Mouse (Mus musculus): ENCODE measurements at regions not wholly inside any gene's neighbourhood (a gene's known extent, or its start where the extent isn't known, plus 50 kb on each side); places are given as distances from the start of the nearest gene placed in this dataset.

- DNase-seq: no peak
These were observed 1375.1 kb upstream of the Zeb2 start for GRCm38 (mm10) chr2:46492299-46492698.

GRCm38 (mm10) chr2:46491081-46491480, 1373.9 kb upstream of the Zeb2 start:
- intact Hi-C loops (cut with DNase I): no loop called here
- no peak for DNase-seq

More at GRCm38 (mm10) chr2:46492299-46492698, 1375.1 kb upstream of the Zeb2 start:
- intact Hi-C loops (cut with DNase I): no loop called here

DNA sequence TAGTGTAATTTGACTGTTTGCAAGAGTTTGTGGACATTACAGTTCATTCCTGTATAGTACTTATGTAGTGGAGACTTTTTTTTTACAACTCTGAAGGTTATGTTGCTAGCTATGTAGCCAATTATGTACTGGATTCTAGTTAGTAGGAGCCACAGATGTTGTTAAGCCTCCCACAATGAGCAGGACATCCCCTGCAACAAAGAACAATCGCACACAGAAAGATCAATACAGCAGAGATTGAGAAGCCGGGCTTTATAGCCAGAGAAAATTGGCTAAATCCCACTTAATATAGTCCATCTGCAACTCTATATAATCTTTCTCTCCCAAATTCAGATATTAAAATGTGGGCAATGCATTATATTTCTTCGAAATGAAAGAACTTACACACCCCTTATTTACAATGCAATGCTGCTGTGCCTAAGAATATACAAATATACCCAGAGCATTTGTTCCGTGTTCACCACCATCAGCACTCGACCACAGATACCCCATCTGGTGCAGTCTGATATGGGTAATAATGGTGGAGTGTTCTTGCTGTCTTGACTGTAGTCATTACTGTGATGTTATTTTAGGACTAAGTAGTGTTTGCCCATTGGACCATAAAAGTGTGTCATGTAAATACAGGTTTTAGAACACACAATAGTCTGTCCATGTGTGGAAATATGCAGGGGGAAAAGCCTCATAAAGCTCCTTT, 1351.9 kb upstream of the Zeb2 start:
- DNase-seq: no peak
- intact Hi-C loops (cut with DNase I): no loop called here

GRCm38 (mm10) chr2:46465389-46465788, 1348.2 kb upstream of the Zeb2 start:
- DNase-seq: no peak
- intact Hi-C loops (cut with DNase I): no loop called here

- DNase-seq: no peak
- intact Hi-C loops (cut with DNase I): no loop called here
These were observed 1347.7 kb upstream of the Zeb2 start for GRCm38 (mm10) chr2:46464913-46465312.

DNA sequence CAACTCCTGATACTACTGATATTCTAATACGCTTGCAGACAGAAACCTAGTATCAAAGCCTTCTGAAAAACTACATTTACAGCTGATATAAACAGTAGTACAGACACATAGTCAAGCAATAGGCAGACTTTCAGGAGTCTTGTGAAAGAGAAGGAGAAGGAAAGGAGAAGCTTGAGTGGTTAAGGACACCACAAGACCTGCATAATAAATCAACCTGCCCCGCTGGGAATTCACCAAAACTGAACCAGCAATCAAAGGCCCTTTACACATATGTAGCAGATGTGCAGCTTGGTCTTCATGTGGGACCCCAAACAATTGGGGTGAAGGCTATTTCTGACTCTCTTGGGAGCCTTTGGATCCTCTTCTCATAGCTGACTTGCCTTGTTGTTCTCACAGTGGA, 1345.5 kb upstream of the Zeb2 start:
- intact Hi-C loops (cut with DNase I): no loop called here
- DNase-seq: no peak

DNA sequence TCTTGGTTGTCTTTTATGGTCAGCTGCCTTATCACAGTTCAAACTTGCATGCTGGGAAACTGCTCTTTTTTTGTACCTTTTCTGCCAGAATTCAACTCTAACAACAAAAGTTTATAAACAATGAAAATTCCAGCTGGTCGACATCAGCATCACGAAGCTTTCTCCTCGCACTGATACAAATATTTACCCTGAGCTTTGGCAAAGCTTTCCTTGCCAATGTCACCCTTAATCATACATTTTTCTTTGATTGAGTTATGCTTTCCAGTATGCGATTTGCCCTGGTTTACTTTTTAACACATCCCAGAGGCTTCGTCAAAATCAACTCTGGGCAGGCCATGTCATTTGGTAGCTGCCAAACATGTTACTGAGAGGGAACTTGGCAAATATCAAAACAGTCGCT, 1333.5 kb upstream of the Zeb2 start:
- no peak for DNase-seq
- intact Hi-C loops (cut with DNase I): no loop called here

DNA sequence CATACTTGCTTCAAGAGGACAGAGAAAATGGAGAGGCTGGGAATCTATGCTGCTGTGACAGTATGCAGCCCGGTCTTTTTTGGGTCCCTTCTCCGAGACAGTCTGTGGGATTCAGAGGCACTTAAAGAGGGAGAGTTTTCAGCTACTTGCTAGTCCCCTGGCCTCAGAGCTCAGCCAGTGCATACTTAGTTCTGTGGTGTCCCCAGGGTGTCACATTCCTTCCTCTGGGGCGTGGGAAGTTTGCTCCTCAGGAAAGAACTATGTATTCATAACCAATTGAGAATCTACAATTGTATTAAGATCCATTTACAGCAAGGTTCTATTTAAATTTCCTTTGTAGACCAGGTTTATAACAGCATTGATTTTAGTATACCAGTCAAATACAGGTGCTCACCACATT, 1328.1 kb upstream of the Zeb2 start:
- intact Hi-C loops (cut with DNase I): no loop called here
- DNase-seq: no peak

DNA sequence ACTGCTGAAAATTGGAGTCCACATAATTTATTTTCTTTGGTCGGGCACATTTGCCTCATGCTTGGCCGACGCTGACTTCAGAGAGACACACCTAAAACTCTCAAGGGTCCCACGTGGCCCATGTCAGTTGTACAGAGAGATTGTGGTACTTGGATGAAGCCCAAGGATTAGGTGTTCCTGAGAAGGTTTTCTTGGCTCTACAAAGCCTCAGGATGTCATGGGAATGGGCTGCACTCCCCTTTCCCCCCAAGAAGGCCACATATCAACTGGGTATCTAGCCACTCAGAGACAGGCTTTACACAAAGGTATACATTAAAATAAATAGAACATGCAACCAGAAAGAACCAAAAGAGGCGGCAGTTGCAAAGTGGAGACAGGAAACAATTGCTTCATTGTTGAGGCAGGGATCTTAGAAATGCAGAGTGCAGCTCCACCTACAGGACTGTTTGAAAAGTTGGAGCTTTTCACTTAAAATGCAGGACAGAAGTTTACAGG, 1326.5 kb upstream of the Zeb2 start:
- peak; percentile 9 to 31 for DNase-seq
- intact Hi-C loops (cut with DNase I): no loop called here

DNA sequence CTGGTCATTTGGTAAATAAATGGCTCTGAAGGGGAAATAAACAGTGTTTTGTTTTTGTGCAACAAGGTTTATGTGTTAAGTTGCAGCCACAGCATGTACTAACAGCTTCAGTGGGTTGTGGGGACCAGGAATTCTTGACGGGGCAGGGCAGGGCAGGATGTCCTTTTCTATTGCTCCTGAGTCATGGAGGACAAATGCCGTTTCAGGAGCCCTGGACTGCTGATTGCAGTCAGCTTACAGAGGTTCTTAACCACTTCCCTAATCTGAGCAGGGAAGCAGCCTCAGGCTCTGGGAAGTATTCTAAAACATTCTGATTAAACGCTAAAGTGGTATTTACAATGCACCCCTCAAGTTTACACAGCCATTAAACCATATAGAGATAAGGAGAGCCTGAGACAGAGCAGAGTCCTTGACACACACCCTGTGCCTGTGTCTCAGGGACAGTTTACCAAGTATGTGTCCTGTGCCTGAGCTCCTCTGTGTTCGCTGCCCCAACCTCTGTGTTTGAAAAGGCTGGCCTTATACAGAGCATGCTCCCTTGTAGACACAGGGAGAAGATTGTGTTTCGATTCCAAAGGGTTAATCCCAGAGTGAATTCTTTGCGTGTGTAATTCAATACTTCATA, 1326.0 kb upstream of the Zeb2 start:
- intact Hi-C loops (cut with DNase I): no loop called here
- peak in 1 of 2 experiments; percentile 15 for DNase-seq

DNA sequence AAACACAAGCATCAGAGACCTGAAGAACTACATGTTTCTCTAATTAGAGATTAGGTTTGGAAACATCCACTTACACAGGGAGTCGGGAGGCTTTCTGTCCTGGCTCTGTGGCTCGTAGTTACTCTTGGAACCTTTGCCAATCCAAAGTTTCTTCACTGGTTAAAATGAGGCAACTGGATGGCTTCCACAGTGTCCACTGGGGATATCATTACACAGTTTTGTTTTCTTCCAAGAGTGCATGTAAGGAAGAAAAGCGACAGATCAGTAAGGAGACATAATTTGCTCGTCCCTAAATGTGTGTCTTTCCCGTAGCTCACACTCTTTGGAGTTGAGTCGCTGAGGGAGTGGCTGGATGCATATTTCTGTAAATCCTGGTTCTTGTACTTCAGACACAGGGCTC, 1325.4 kb upstream of the Zeb2 start:
- peak in 1 of 2 experiments; percentile 54 for DNase-seq
- intact Hi-C loops (cut with DNase I): no loop called here

GRCm38 (mm10) chr2:46441927-46442326, 1324.7 kb upstream of the Zeb2 start:
- DNase-seq: no peak
- intact Hi-C loops (cut with DNase I): no loop called here

DNA sequence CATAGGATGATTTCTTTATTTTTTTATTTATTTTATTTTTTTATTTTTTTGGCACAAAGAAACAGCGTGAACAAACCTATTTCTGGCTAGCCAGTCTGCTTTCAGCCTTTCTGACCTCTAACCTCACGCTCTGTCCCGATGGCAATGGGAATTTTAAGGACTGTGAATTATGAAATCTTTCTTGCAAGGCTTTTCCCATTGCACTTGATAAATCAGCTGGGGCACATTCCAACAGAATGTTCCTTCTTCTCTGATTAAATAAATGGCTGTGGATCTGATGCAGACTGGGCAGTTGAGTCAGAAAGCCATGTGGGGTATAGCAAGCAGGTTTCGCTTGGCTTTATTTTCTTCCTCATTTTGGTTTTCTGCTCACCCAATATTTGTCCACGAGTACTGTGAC, 1324.2 kb upstream of the Zeb2 start:
- intact Hi-C loops (cut with DNase I): no loop called here
- DNase-seq: no peak

DNA sequence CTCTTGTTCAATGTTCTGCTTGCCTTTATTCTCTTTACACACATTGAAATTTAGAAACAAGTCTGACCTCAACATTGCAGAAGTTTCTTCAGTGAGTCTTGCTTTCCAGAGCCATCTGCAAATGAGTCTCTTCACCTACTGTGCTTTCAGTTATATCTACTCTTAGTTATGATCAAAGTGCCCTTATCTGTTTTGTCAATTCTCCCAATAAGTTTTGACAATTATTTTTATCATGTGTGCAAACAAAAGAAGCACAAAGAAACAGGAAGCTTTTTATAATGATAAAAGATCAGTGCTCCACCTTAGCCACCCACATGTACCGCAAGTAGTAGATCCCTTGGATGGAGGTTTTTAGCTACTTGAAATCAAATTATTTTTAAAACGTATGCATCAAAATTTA, 1322.8 kb upstream of the Zeb2 start:
- DNase-seq: no peak
- intact Hi-C loops (cut with DNase I): no loop called here

DNA sequence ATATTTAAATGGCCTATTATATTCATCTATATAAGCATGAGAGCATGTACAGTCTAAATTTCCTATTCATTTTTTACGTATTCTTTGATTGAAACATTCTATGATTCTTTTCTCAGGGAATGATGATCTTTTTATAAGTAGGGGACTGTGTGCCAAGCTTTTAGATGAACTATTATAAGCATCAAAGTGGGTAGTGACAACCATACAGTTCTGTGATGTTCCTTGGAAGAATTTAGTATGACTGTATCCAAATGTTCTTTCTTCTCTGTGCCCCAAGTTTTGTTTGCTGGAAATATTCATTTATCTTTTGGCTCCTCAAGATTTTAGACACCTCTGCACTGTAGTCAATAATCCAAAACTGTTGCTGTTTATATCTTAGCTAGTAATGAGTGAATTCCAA, 1301.1 kb upstream of the Zeb2 start:
- no peak for DNase-seq
- intact Hi-C loops (cut with DNase I): no loop called here

GRCm38 (mm10) chr2:46402373-46403114, 1285.3 kb upstream of the Zeb2 start:
- intact Hi-C loops (cut with DNase I): no loop called here
- no peak for DNase-seq

- intact Hi-C loops (cut with DNase I): no loop called here
- DNase-seq: no peak
These were observed 1277.0 kb upstream of the Zeb2 start for GRCm38 (mm10) chr2:46394161-46394560.

GRCm38 (mm10) chr2:46372847-46373461, 1255.8 kb upstream of the Zeb2 start:
- intact Hi-C loops (cut with DNase I): no loop called here
- DNase-seq: no peak

- intact Hi-C loops (cut with DNase I): no loop called here
- no peak for DNase-seq
These were observed 1254.6 kb upstream of the Zeb2 start for GRCm38 (mm10) chr2:46371755-46372154.

DNA sequence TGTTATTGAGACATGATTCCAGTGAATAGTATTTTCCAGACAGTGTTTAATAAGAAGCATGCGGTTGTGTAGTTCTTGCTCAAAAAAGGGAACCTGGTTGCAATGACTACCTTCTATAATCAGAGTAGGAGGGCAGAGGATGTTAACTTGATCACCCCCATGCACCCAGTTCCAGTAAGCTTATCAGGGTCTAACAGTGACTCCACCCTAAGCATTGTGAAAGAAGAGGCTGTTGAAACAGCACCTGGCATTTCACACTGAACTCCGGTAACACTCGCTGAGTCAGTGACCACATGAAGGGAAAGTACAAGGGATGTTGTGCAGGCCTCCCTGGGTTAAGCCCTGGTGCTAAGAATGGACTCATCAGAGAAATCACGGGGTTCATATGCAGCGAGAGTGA, 1253.8 kb upstream of the Zeb2 start:
- intact Hi-C loops (cut with DNase I): no loop called here
- DNase-seq: no peak

- DNase-seq: no peak
- intact Hi-C loops (cut with DNase I): no loop called here
These were observed 1251.7 kb upstream of the Zeb2 start for GRCm38 (mm10) chr2:46368882-46369281.

Measured in gastrocnemius, postnatal 36 days (tissue).